Mouse (Mus musculus) spleen, adult 12 weeks (tissue): ENCODE data around the gene Mrpl37.

Experiments used
- DNase-seq: peaks from one replicate; pipeline ENCODE4 v3.0.0; 2022; ENCODE audit warnings: low spot score

Gene Mrpl37

GRCm38 (mm10) chr4:107067151-107067840, 628 bp upstream of the Mrpl37 start:
- no peak for DNase-seq

GRCm38 (mm10) chr4:107064394-107065098, 2.1 kb downstream of the Mrpl37 start:
- no peak for DNase-seq

- DNase-seq, result no peak
These were observed 3.5 kb downstream of the Mrpl37 start for GRCm38 (mm10) chr4:107063214-107063613.

- DNase-seq, result no peak
These were observed 5.1 kb downstream of the Mrpl37 start for GRCm38 (mm10) chr4:107061560-107061959.

GRCm38 (mm10) chr4:107058781-107059180, 7.9 kb downstream of the Mrpl37 start:
- no peak for DNase-seq

GRCm38 (mm10) chr4:107058346-107058745, 8.3 kb downstream of the Mrpl37 start:
- no peak for DNase-seq

- DNase-seq, result no peak
These were observed 10.6 kb downstream of the Mrpl37 start for GRCm38 (mm10) chr4:107056088-107056487.

- DNase-seq, result no peak
These were observed 13.6 kb downstream of the Mrpl37 start for GRCm38 (mm10) chr4:107052962-107053553.

- DNase-seq, result no peak
These were observed 14.8 kb downstream of the Mrpl37 start for GRCm38 (mm10) chr4:107051889-107052288.

GRCm38 (mm10) chr4:107048568-107049162, 18.0 kb downstream of the Mrpl37 start:
- no peak for DNase-seq

GRCm38 (mm10) chr4:107047806-107048205, 18.9 kb downstream of the Mrpl37 start:
- DNase-seq, result no peak

GRCm38 (mm10) chr4:107045188-107045587, 21.5 kb downstream of the Mrpl37 start:
- DNase-seq, result no peak

- no peak for DNase-seq
These were observed 24.4 kb downstream of the Mrpl37 start for GRCm38 (mm10) chr4:107042304-107042703.

GRCm38 (mm10) chr4:107039270-107039669, 27.4 kb downstream of the Mrpl37 start:
- DNase-seq, result no peak

GRCm38 (mm10) chr4:107038303-107038702, 28.4 kb downstream of the Mrpl37 start:
- no peak for DNase-seq

GRCm38 (mm10) chr4:107036985-107037384, 29.7 kb downstream of the Mrpl37 start:
- no peak for DNase-seq

- DNase-seq, result no peak
These were observed 31.0 kb downstream of the Mrpl37 start for GRCm38 (mm10) chr4:107035689-107036088.

- DNase-seq, result no peak
These were observed 40.2 kb downstream of the Mrpl37 start for GRCm38 (mm10) chr4:107026451-107026850.

GRCm38 (mm10) chr4:107025369-107025768, 41.3 kb downstream of the Mrpl37 start:
- DNase-seq, result no peak

GRCm38 (mm10) chr4:107024899-107025298, 41.8 kb downstream of the Mrpl37 start:
- DNase-seq, result no peak

GRCm38 (mm10) chr4:107021464-107021863, 45.2 kb downstream of the Mrpl37 start:
- DNase-seq, result no peak

- DNase-seq, result no peak
These were observed 46.2 kb downstream of the Mrpl37 start for GRCm38 (mm10) chr4:107020287-107021000.
